Mouse (Mus musculus) forebrain, embryonic 15.5 days (tissue): ENCODE data around the gene Gm20821. TPM values are rescaled to one million over a fixed set of nuclear protein-coding genes. Genes with fewer than 3 reads are reported as not detected.
"Not testable (repeated sequence)": the region's sequence is repeated elsewhere in the genome, so short reads cannot be mapped to it uniquely, and the experiment has no call there.

Experiments
- ATAC-seq: fragments of 200-750 bp; cut with Nextera tagmentation; replicated peaks from 2 replicates; pipeline ENCODE4 v1.8.0; 2017; ENCODE audit warnings: mild to moderate bottlenecking, moderate TSS enrichment, moderate library complexity
- H3K27ac ChIP-seq: fragments of 300-500 bp; sonication (generic); replicated peaks from 2 replicates; pipeline ENCODE4 v1.5.1; 2015; ENCODE audit warnings: mild to moderate bottlenecking, inconsistent platforms
- H3K27me3 ChIP-seq: fragments of 300-500 bp; sonication (generic); 2 replicates; pipeline ENCODE4 v1.6.1; 2015; ENCODE audit warnings: inconsistent platforms
- H3K36me3 ChIP-seq: fragments of 300-500 bp; sonication (generic); 2 replicates; pipeline ENCODE4 v1.6.1; 2015; ENCODE audit warnings: mild to moderate bottlenecking, inconsistent platforms
- H3K4me1 ChIP-seq: fragments of 300-500 bp; sonication (generic); 2 replicates; pipeline ENCODE4 v1.6.1; 2015; ENCODE audit warnings: inconsistent platforms
- H3K4me2 ChIP-seq: fragments of 300-500 bp; sonication (generic); replicated peaks from 2 replicates; pipeline ENCODE4 v1.6.1; 2015; ENCODE audit warnings: mild to moderate bottlenecking, inconsistent platforms
- H3K4me3 ChIP-seq: fragments of 300-500 bp; sonication (generic); 2 replicates; pipeline ENCODE4 v1.5.1; 2015; ENCODE audit warnings: mild to moderate bottlenecking, inconsistent platforms
- H3K9ac ChIP-seq: fragments of 300-500 bp; sonication (generic); replicated peaks from 2 replicates; pipeline ENCODE4 v1.6.1; 2015; ENCODE audit warnings: mild to moderate bottlenecking, inconsistent platforms
- H3K9me3 ChIP-seq: fragments of 300-500 bp; sonication (generic); 2 replicates; pipeline ENCODE4 v1.6.1; 2016; ENCODE audit warnings: inconsistent platforms
- WGBS: fragments of 180-500 bp; shearing (Covaris S2); methylation state at CpG from one replicate; pipeline ENCODE4 v1.1.7; 2015; ENCODE audit warnings: mixed read lengths; 5-methylcytosine and 5-hydroxymethylcytosine counted together
- polyA plus RNA-seq: library from polyadenylated mRNA; unstranded; fragments of >200 nt; fragmentation: Nextera tagmentation; extraction: Ambion mirVana; gene quantifications from 2 replicates; pipeline ENCODE4 v1.2.1, GENCODE M21; 2015

Gene Gm20821
- polyA plus RNA-seq, result not detected in 2 replicates

GRCm38 (mm10) chrY:9781504-9781903 lies at the start of gene Gm20821:
Gene Gm20821, plus strand, starts transcription at chrY:9781804.
- not testable (repeated sequence) for H3K4me2 ChIP-seq, ATAC-seq, H3K4me1 ChIP-seq, H3K9ac ChIP-seq, H3K9me3 ChIP-seq, H3K27ac ChIP-seq, H3K27me3 ChIP-seq, H3K4me3 ChIP-seq, H3K36me3 ChIP-seq
- WGBS, result 70% methylated on average over 2 of the region's 2 CpGs
